ENCODE assay signal across 8 mouse cellular contexts in the genomic region with DNA sequence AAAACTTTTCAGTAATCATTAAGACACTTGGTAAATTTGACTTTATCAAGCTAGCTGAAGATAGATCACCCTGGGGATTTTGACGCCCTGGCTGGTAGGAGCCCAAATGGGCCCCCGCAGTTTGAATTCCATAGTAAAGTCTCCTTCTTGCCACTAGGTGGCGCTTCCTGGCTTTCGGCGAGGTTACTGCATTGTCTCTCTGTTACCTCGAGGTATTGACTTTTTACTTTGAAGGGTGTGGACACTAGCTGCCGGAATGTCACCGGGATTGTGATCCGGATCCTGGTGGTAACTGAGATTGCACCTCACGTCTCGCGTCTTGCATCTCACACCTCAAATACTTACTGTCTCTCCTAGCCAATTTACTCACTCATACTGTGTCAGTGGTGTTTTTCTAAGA. TPM values are rescaled to one million over a fixed set of nuclear protein-coding genes. Genes with fewer than 3 reads are reported as not detected.
DNase-seq lines count a peak whose midpoint lies in the region; ATAC-seq lines count a peak whose summit lies in the region.

No protein-coding gene starts in this region.

- 3% methylated on average over 12 of the region's 12 CpGs for WGBS in liver, embryonic 13.5 days (ENCODE audit: insufficient replicate concordance)

- no peak overlapping the region for H3K4me2 ChIP-seq in liver, embryonic 13.5 days

- DNase-seq in A20 (ENCODE audit: low read depth, low spot score) = peak; percentile 76
- DNase-seq in ES-CJ7 (ENCODE audit: low read depth, low spot score) = peak; percentile 86
- DNase-seq in cerebellum, adult 8-10 months = peak; percentile 50
- peak; percentile 53 for DNase-seq in gastrocnemius, postnatal 14 days
- DNase-seq in induced T-regulatory cell, adult 2 months (ENCODE audit: low read depth) = peak; percentile 80
- DNase-seq in liver, embryonic 13.5 days = peak; percentile 43
- DNase-seq in naive thymus-derived CD4-positive, alpha-beta T cell, adult 2 months (ENCODE audit: low read depth) = peak; percentile 78
- DNase-seq in thymus, postnatal 4 days = peak; percentile 67

- H3K9me3 ChIP-seq in liver, embryonic 13.5 days (replicated peaks) = no peaks in the 10 kb centered on the region

- intact Hi-C loops in gastrocnemius, postnatal 14 days (cut with DNase I; ENCODE audit: low total_unique reads) = no loop called here

- H3K9ac ChIP-seq in liver, embryonic 13.5 days = no peak overlapping the region

- H3K4me3 ChIP-seq in liver, embryonic 13.5 days (replicated peaks) = no peak overlapping the region

- no peaks in the 10 kb centered on the region for H3K27me3 ChIP-seq in liver, embryonic 13.5 days

- no peak overlapping the region for H3K27ac ChIP-seq in liver, embryonic 13.5 days

- H3K36me3 ChIP-seq in liver, embryonic 13.5 days = no peaks in the 10 kb centered on the region

- H3K4me1 ChIP-seq in liver, embryonic 13.5 days (replicated peaks) = peaks cover 4% of the 10 kb centered on the region

- peak; percentile 39; the same call in 1 of the 2 replicates for ATAC-seq in liver, embryonic 13.5 days (ENCODE audit: low read depth)

RNA-seq across cellular contexts. Expression of gene Slain2, which starts 22.6 kb away (rescaled TPM):
- total RNA-seq in gastrocnemius, postnatal 14 days (2021) = 10 to 100 TPM; 76.2 to 79.5 TPM
- 4.6 and 7.0 TPM in 2 replicates for polyA plus RNA-seq in liver, embryonic 13.5 days (2015; fragmentation: Nextera tagmentation; extraction: Ambion mirVana)

RNA-seq across cellular contexts. Expression of gene Tec, which starts 23.3 kb away (rescaled TPM):
- total RNA-seq in gastrocnemius, postnatal 14 days (2021) = 1 to 10 TPM; 2.0 to 2.4 TPM
- polyA plus RNA-seq in liver, embryonic 13.5 days (2015; fragmentation: Nextera tagmentation; extraction: Ambion mirVana) = 3.9 and 5.2 TPM in 2 replicates
